Mouse (Mus musculus): Measurements from ENCODE around the gene Ppm1h.

Ppm1h gene

GRCm38 (mm10) chr10:122860076-122860475 is 181.5 kb downstream of the Ppm1h start:
- DNase-seq (ENCODE audit: low read depth), result no peak

- DNase-seq (ENCODE audit: low read depth), result no peak
Measured at GRCm38 (mm10) chr10:122861696-122862385, 183.3 kb downstream of the Ppm1h start.

GRCm38 (mm10) chr10:122862386-122863023 is 183.9 kb downstream of the Ppm1h start:
- DNase-seq (ENCODE audit: low read depth), result no peak

GRCm38 (mm10) chr10:122869865-122870503 is 191.4 kb downstream of the Ppm1h start:
- DNase-seq (ENCODE audit: low read depth), result no peak

GRCm38 (mm10) chr10:122870848-122871494 is 192.4 kb downstream of the Ppm1h start:
- no peak for DNase-seq (ENCODE audit: low read depth)

- no peak for DNase-seq (ENCODE audit: low read depth)
Measured at GRCm38 (mm10) chr10:122872720-122873119, 194.2 kb downstream of the Ppm1h start.

GRCm38 (mm10) chr10:122876964-122877363 is 198.4 kb downstream of the Ppm1h start:
- DNase-seq (ENCODE audit: low read depth), result no peak

- no peak for DNase-seq (ENCODE audit: low read depth)
Measured at GRCm38 (mm10) chr10:122877436-122877835, 198.9 kb downstream of the Ppm1h start.

- no peak for DNase-seq (ENCODE audit: low read depth)
Measured at GRCm38 (mm10) chr10:122881456-122881855, 202.9 kb downstream of the Ppm1h start.

GRCm38 (mm10) chr10:122882614-122883013 is 204.1 kb downstream of the Ppm1h start:
- DNase-seq (ENCODE audit: low read depth), result no peak

- DNase-seq (ENCODE audit: low read depth), result no peak
Measured at GRCm38 (mm10) chr10:122883823-122884743, 205.5 kb downstream of the Ppm1h start.

- DNase-seq (ENCODE audit: low read depth), result no peak
Measured at GRCm38 (mm10) chr10:122885301-122885700, 206.7 kb downstream of the Ppm1h start.

GRCm38 (mm10) chr10:122886055-122886915 is 207.7 kb downstream of the Ppm1h start:
- DNase-seq (ENCODE audit: low read depth), result no peak

- no peak for DNase-seq (ENCODE audit: low read depth)
Measured at GRCm38 (mm10) chr10:122886916-122887527, 208.5 kb downstream of the Ppm1h start.

GRCm38 (mm10) chr10:122887528-122888183 is 209.1 kb downstream of the Ppm1h start:
- DNase-seq (ENCODE audit: low read depth), result no peak

- DNase-seq (ENCODE audit: low read depth), result no peak
Measured at GRCm38 (mm10) chr10:122890682-122891350, 212.3 kb downstream of the Ppm1h start.

GRCm38 (mm10) chr10:122891461-122891860 is 212.9 kb downstream of the Ppm1h start:
- DNase-seq (ENCODE audit: low read depth), result no peak

GRCm38 (mm10) chr10:122894555-122895069 is 216.1 kb downstream of the Ppm1h start:
- no peak for DNase-seq (ENCODE audit: low read depth)
